Mouse (Mus musculus) midbrain, embryonic 14.5 days (tissue): ENCODE data around the gene Rad9b. TPM values are rescaled to one million over a fixed set of nuclear protein-coding genes. Genes with fewer than 3 reads are reported as not detected.
A peak's percentile ranks its signal among the peaks of the same experiment; 100 is the strongest.

Experiments used
- ATAC-seq: fragments of 200-750 bp; cut with Nextera tagmentation; 2 replicates; pipeline ENCODE4 v1.8.0; 2017; ENCODE audit warnings: moderate number of reproducible peaks, moderate library complexity; ENCODE audit not compliant: low FRiP score, low TSS enrichment
- DNase-seq: peaks from one replicate; pipeline ENCODE4 v3.0.0-alpha.2; 2015
- H3K27ac ChIP-seq: fragments of 300-500 bp; sonication (generic); replicated peaks from 2 replicates; pipeline ENCODE4 v1.5.1; 2014; ENCODE audit warnings: mild to moderate bottlenecking, low read depth, low read length, moderate library complexity
- H3K27me3 ChIP-seq: fragments of 300-500 bp; sonication (generic); 2 replicates; pipeline ENCODE4 v1.6.1; 2014; ENCODE audit warnings: low read length, control low read depth, mixed read lengths; ENCODE audit not compliant: control insufficient read depth, insufficient read depth
- H3K36me3 ChIP-seq: fragments of 300-500 bp; sonication (generic); 2 replicates; pipeline ENCODE4 v1.6.1; 2014; ENCODE audit warnings: low read length, control low read depth; ENCODE audit not compliant: control insufficient read depth, insufficient read depth
- H3K4me1 ChIP-seq: fragments of 300-500 bp; sonication (generic); 2 replicates; pipeline ENCODE4 v1.6.1; 2014; ENCODE audit warnings: mild to moderate bottlenecking, antibody characterized with exemption, low read length, control low read depth; ENCODE audit not compliant: control insufficient read depth, insufficient read depth
- H3K4me2 ChIP-seq: fragments of 300-500 bp; sonication (generic); 2 replicates; pipeline ENCODE4 v1.6.1; 2014; ENCODE audit warnings: mild to moderate bottlenecking, low read length, moderate library complexity
- H3K4me3 ChIP-seq: fragments of 300-500 bp; sonication (generic); replicated peaks from 2 replicates; pipeline ENCODE4 v1.5.1; 2014; ENCODE audit warnings: low read depth, low read length
- H3K9ac ChIP-seq: fragments of 300-500 bp; sonication (generic); replicated peaks from 2 replicates; pipeline ENCODE4 v1.6.1; 2014; ENCODE audit warnings: mild to moderate bottlenecking, low read length, moderate library complexity
- H3K9me3 ChIP-seq: fragments of 300-500 bp; sonication (generic); 2 replicates; pipeline ENCODE4 v1.6.1; 2016; ENCODE audit warnings: low read length, control low read depth, mixed read lengths; ENCODE audit not compliant: control insufficient read depth
- WGBS: fragments of 180-500 bp; shearing (Covaris S2); extraction: QIAGEN DNeasy Blood & Tissue Kit; methylation state at CpG from one replicate; pipeline ENCODE4 v1.1.7; 2014; 5-methylcytosine and 5-hydroxymethylcytosine counted together
- polyA plus RNA-seq: library from polyadenylated mRNA; unstranded; fragments of >200 nt; fragmentation: Nextera tagmentation; extraction: Ambion mirVana; gene quantifications from 2 replicates; pipeline ENCODE4 v1.2.1, GENCODE M21; 2014

The Rad9b gene
- polyA plus RNA-seq, 1 experiment from 2014 or later, result 18.5 TPM

GRCm38 (mm10) chr5:122342874-122343273 lies 11.2 kb downstream of the Rad9b start:
- WGBS, result 83% methylated on average over 1 of the region's 1 CpGs
- ATAC-seq (no peak), DNase-seq (no peak)
- Histone ChIP-seq H3K27me3 (no peaks in the 10 kb centered on the region), H3K9me3 (no peaks in the 10 kb centered on the region), H3K27ac (no peak overlapping the region), H3K4me2 (no peak overlapping the region), H3K4me1 (no peaks in the 10 kb centered on the region), H3K9ac (no peak overlapping the region), H3K4me3 (no peak overlapping the region), H3K36me3 (no peaks in the 10 kb centered on the region)

- Histone ChIP-seq H3K9me3 (no peaks in the 10 kb centered on the region), H3K4me2 (no peak overlapping the region), H3K9ac (no peak overlapping the region), H3K4me3 (no peak overlapping the region), H3K36me3 (no peaks in the 10 kb centered on the region), H3K27ac (no peak overlapping the region), H3K4me1 (no peaks in the 10 kb centered on the region), H3K27me3 (no peaks in the 10 kb centered on the region)
- 94% methylated on average over 7 of the region's 7 CpGs for WGBS
- ATAC-seq (no peak), DNase-seq (no peak)
Measured at GRCm38 (mm10) chr5:122336554-122337294, 17.3 kb downstream of the Rad9b start.

- H3K4me2 ChIP-seq, result no peak overlapping the region
- no peak overlapping the region for H3K27ac ChIP-seq
- ATAC-seq, result no peak
- WGBS, result 56% methylated on average over 3 of the region's 3 CpGs
- H3K4me3 ChIP-seq, result no peak overlapping the region
- no peaks in the 10 kb centered on the region for H3K9me3 ChIP-seq
- H3K36me3 ChIP-seq, result no peaks in the 10 kb centered on the region
- DNase-seq, result no peak
- no peak overlapping the region for H3K9ac ChIP-seq
- H3K27me3 ChIP-seq, result no peaks in the 10 kb centered on the region
- H3K4me1 ChIP-seq, result no peaks in the 10 kb centered on the region
Measured at GRCm38 (mm10) chr5:122334682-122335081, 19.4 kb downstream of the Rad9b start.

GRCm38 (mm10) chr5:122330269-122330668 lies 23.8 kb downstream of the Rad9b start:
- no peak overlapping the region for H3K27ac ChIP-seq
- H3K27me3 ChIP-seq, result no peaks in the 10 kb centered on the region
- no peak overlapping the region for H3K9ac ChIP-seq
- 94% methylated on average over 4 of the region's 4 CpGs for WGBS
- no peak overlapping the region for H3K4me3 ChIP-seq
- H3K4me2 ChIP-seq, result no peak overlapping the region
- no peaks in the 10 kb centered on the region for H3K4me1 ChIP-seq
- H3K9me3 ChIP-seq, result no peaks in the 10 kb centered on the region
- ATAC-seq (no peak), DNase-seq (no peak)
- peaks cover 15% of the 10 kb centered on the region for H3K36me3 ChIP-seq

- no peak for DNase-seq
- no peak for ATAC-seq
- Histone ChIP-seq H3K4me3 (no peak overlapping the region), H3K27ac (no peak overlapping the region), H3K4me1 (no peaks in the 10 kb centered on the region), H3K4me2 (no peak overlapping the region), H3K9ac (no peak overlapping the region), H3K36me3 (peaks cover 39% of the 10 kb centered on the region), H3K27me3 (no peaks in the 10 kb centered on the region), H3K9me3 (no peaks in the 10 kb centered on the region)
- 98% methylated on average over 3 of the region's 3 CpGs for WGBS
Measured at GRCm38 (mm10) chr5:122327283-122327682, 26.8 kb downstream of the Rad9b start.

GRCm38 (mm10) chr5:122325477-122325876 lies 28.6 kb downstream of the Rad9b start:
- peaks cover 55% of the 10 kb centered on the region for H3K36me3 ChIP-seq
- WGBS, result 85% methylated on average over 8 of the region's 8 CpGs

GRCm38 (mm10) chr5:122324608-122325431 lies 29.2 kb downstream of the Rad9b start:
- Histone ChIP-seq H3K36me3 (peaks cover 61% of the 10 kb centered on the region), H3K4me2 (no peak overlapping the region), H3K27me3 (no peaks in the 10 kb centered on the region), H3K4me3 (no peak overlapping the region), H3K9ac (no peak overlapping the region), H3K4me1 (no peaks in the 10 kb centered on the region), H3K9me3 (no peaks in the 10 kb centered on the region), H3K27ac (no peak overlapping the region)
- WGBS, result 92% methylated on average over 23 of the region's 23 CpGs
- no peak for ATAC-seq
- no peak for DNase-seq

More at GRCm38 (mm10) chr5:122325477-122325876, 28.6 kb downstream of the Rad9b start:
- H3K27me3 ChIP-seq, result no peaks in the 10 kb centered on the region
- ATAC-seq (no peak), DNase-seq (no peak)
- no peak overlapping the region for H3K27ac ChIP-seq
- no peak overlapping the region for H3K4me2 ChIP-seq
- H3K9ac ChIP-seq, result no peak overlapping the region
- H3K4me1 ChIP-seq, result no peaks in the 10 kb centered on the region
- no peak overlapping the region for H3K4me3 ChIP-seq
- H3K9me3 ChIP-seq, result no peaks in the 10 kb centered on the region

GRCm38 (mm10) chr5:122323523-122323922 lies 30.5 kb downstream of the Rad9b start:
- Histone ChIP-seq H3K9me3 (no peaks in the 10 kb centered on the region), H3K9ac (no peak overlapping the region), H3K4me2 (no peak overlapping the region), H3K4me1 (no peaks in the 10 kb centered on the region), H3K27me3 (no peaks in the 10 kb centered on the region), H3K27ac (no peak overlapping the region), H3K4me3 (no peak overlapping the region), H3K36me3 (peaks cover 66% of the 10 kb centered on the region)
- peak; percentile 31 for DNase-seq
- ATAC-seq, result no peak
- WGBS, result 59% methylated on average over 8 of the region's 8 CpGs
